Mouse (Mus musculus) kidney, embryonic 15.5 days (tissue): ENCODE measurements around the gene Epop. TPM values are rescaled to one million over a fixed set of nuclear protein-coding genes. Genes with fewer than 3 reads are reported as not detected.
"Not testable (repeated sequence)": the region's sequence is repeated elsewhere in the genome, so short reads cannot be mapped to it uniquely, and the experiment has no call there.

Experiments
- ATAC-seq: fragments of 200-750 bp; cut with Nextera tagmentation; replicated peaks from 2 replicates; pipeline ENCODE4 v1.8.0; 2017; ENCODE audit warnings: moderate TSS enrichment; ENCODE audit not compliant: low FRiP score
- H3K27ac ChIP-seq: fragments of 300-500 bp; sonication (generic); 2 replicates; pipeline ENCODE4 v1.5.1; 2015; ENCODE audit warnings: mild to moderate bottlenecking, inconsistent platforms
- H3K27me3 ChIP-seq: fragments of 300-500 bp; sonication (generic); 2 replicates; pipeline ENCODE4 v1.6.1; 2015; ENCODE audit warnings: inconsistent platforms
- H3K36me3 ChIP-seq: fragments of 300-500 bp; sonication (generic); 2 replicates; pipeline ENCODE4 v1.6.1; 2015; ENCODE audit warnings: inconsistent platforms
- H3K4me1 ChIP-seq: fragments of 300-500 bp; sonication (generic); 2 replicates; pipeline ENCODE4 v1.6.1; 2015; ENCODE audit warnings: inconsistent platforms
- H3K4me2 ChIP-seq: fragments of 300-500 bp; sonication (generic); 2 replicates; pipeline ENCODE4 v1.6.1; 2015; ENCODE audit warnings: moderate library complexity, mild to moderate bottlenecking, inconsistent platforms
- H3K4me3 ChIP-seq: fragments of 300-500 bp; sonication (generic); replicated peaks from 2 replicates; pipeline ENCODE4 v1.5.1; 2015; ENCODE audit warnings: mild to moderate bottlenecking, inconsistent platforms
- H3K9ac ChIP-seq: fragments of 300-500 bp; sonication (generic); 2 replicates; pipeline ENCODE4 v1.6.1; 2015; ENCODE audit warnings: mild to moderate bottlenecking, inconsistent platforms
- H3K9me3 ChIP-seq: fragments of 300-500 bp; sonication (generic); replicated peaks from 2 replicates; pipeline ENCODE4 v1.6.1; 2016; ENCODE audit warnings: inconsistent platforms
- WGBS: fragments of 180-500 bp; shearing (Covaris S2); methylation state at CpG from one replicate; pipeline ENCODE4 v1.1.7; 2015; ENCODE audit warnings: mixed read lengths; 5-methylcytosine and 5-hydroxymethylcytosine counted together
- polyA plus RNA-seq: library from polyadenylated mRNA; unstranded; fragments of >200 nt; fragmentation: Nextera tagmentation; extraction: Ambion mirVana; gene quantifications from 2 replicates; pipeline ENCODE4 v1.2.1, GENCODE M21; 2015

Gene Epop
- polyA plus RNA-seq, 1 experiment from 2014 or later: 5.1 TPM

GRCm38 (mm10) chr11:97659267-97659989 lies 29.9 kb upstream of the Epop start:
- H3K27me3 ChIP-seq: peaks cover 4% of the 10 kb centered on the region; the same call in 1 of the 2 replicates
- peak overlapping the region; percentile 84 for H3K4me2 ChIP-seq
- H3K27ac ChIP-seq: peak overlapping the region; percentile 95
- H3K36me3 ChIP-seq: no peaks in the 10 kb centered on the region
- WGBS: 7% methylated on average over 13 of the region's 13 CpGs
- no peaks in the 10 kb centered on the region for H3K9me3 ChIP-seq
- peak overlapping the region; percentile 86 for H3K9ac ChIP-seq
- peaks cover 50% of the 10 kb centered on the region for H3K4me1 ChIP-seq
- no peak for ATAC-seq
- peak overlapping the region; percentile 85 for H3K4me3 ChIP-seq

DNA sequence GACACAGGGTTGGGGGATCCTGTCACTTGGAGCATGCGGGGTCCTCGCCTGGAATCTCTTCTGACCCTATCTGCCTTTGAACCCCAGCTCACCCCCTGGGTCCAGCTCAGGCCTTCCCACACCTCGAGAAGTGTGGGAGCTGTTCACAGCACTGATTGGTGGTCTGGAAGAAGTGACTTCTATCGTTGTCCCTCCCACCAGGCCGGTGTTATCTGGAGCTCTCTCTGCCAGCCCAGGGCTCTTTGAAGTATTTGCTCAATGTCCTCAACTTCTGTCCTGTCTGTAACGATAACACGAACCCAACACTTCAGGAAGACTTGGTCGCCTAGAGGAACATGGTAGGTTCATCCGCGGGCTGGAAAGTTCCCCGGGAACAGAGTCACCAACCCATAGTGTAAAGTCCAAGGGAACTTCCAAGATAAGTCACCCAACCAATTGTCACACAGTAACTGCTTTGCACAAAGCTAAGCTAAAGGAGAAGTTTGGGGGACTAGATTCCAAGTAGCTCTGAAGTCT lies 29.3 kb upstream of the Epop start:
- peak overlapping the region; percentile 84 for H3K4me2 ChIP-seq
- peaks cover 46% of the 10 kb centered on the region for H3K4me1 ChIP-seq
- H3K36me3 ChIP-seq: no peaks in the 10 kb centered on the region
- H3K4me3 ChIP-seq: peak overlapping the region; percentile 85
- H3K9me3 ChIP-seq: no peaks in the 10 kb centered on the region
- WGBS: 57% methylated on average over 11 of the region's 11 CpGs
- peaks cover 4% of the 10 kb centered on the region; the same call in 1 of the 2 replicates for H3K27me3 ChIP-seq
- H3K27ac ChIP-seq: no peak overlapping the region
- no peak overlapping the region for H3K9ac ChIP-seq
- ATAC-seq: no peak

GRCm38 (mm10) chr11:97657967-97658366 lies 28.5 kb upstream of the Epop start:
- H3K4me3 ChIP-seq: not testable (repeated sequence)
- WGBS: 89% methylated on average over 6 of the region's 6 CpGs

GRCm38 (mm10) chr11:97657184-97657945 lies 27.9 kb upstream of the Epop start:
- H3K4me2 ChIP-seq: no peak overlapping the region
- WGBS: 31% methylated on average over 5 of the region's 6 CpGs
- no peak overlapping the region for H3K9ac ChIP-seq
- peaks cover 41% of the 10 kb centered on the region for H3K4me1 ChIP-seq
- no peaks in the 10 kb centered on the region for H3K36me3 ChIP-seq
- H3K4me3 ChIP-seq: no peak overlapping the region
- ATAC-seq: no peak
- H3K9me3 ChIP-seq: no peaks in the 10 kb centered on the region
- H3K27me3 ChIP-seq: peaks cover 4% of the 10 kb centered on the region; the same call in 1 of the 2 replicates
- H3K27ac ChIP-seq: no peak overlapping the region; the same call in 1 of the 2 replicates

More at GRCm38 (mm10) chr11:97657967-97658366, 28.5 kb upstream of the Epop start:
- not testable (repeated sequence) for H3K36me3 ChIP-seq, H3K27me3 ChIP-seq, H3K9me3 ChIP-seq, ATAC-seq, H3K9ac ChIP-seq, H3K27ac ChIP-seq, H3K4me2 ChIP-seq
- H3K4me1 ChIP-seq: peaks cover 46% of the 10 kb centered on the region

DNA sequence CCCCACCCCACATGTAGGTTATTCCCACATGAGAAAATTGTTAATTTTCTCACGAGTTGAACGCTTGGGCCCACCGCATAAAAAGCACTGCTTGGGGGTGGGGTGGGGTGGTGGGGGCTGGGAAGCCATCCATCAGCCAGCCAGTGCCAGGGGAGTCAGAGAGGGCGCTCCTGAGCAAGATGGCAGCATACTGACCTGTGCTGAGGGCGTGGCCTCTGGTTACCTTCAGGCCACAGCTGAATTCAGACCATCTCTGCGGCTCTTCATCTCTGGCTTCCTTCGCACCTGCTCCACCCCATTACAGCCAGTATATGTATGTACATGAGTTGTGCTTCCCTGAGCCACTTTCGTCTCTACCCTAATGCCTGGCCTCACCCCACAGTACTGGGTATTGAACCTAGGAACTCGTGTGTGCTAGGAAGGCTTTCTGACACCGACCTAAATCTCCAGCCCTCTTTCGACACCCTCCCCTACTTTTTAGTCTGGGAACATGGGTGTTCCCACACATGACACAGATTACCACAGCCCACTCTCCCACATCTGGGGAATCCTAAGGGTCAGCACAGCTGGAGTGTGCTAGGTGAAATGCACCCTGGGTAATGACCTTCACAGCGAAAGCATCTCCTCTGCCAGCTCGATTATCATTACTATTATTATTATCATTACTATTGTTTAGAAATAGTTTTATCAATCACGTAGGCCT lies 26.9 kb upstream of the Epop start:
- H3K4me1 ChIP-seq: peaks cover 31% of the 10 kb centered on the region
- ATAC-seq: no peak
- WGBS: 75% methylated on average over 14 of the region's 14 CpGs
- no peaks in the 10 kb centered on the region for H3K36me3 ChIP-seq
- no peak overlapping the region for H3K4me3 ChIP-seq
- H3K9me3 ChIP-seq: no peaks in the 10 kb centered on the region
- no peaks in the 10 kb centered on the region for H3K27me3 ChIP-seq
- H3K27ac ChIP-seq: no peak overlapping the region
- H3K4me2 ChIP-seq: no peak overlapping the region
- H3K9ac ChIP-seq: no peak overlapping the region

DNA sequence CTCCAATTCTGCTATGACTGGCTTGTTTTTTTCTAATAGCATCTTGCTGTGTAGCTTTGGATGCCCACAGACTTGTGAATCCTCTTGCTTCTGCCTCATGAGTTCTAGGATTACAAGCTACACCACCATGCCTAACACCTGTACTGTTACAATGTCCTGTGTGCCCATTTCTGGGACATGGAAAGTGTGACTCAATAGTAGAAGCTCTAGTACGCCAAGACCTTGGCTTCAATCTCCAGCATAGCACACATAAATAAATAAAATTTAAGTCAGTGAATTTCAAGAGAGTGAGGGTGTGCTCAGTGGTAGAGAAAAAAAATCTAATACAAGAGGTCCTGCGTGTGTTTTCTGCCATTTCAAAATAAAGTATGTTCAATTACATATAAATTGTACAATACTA lies 24.7 kb upstream of the Epop start:
- H3K4me2 ChIP-seq: no peak overlapping the region
- H3K4me3 ChIP-seq: no peak overlapping the region
- 88% methylated on average over 2 of the region's 2 CpGs for WGBS
- no peak overlapping the region for H3K27ac ChIP-seq
- no peaks in the 10 kb centered on the region for H3K36me3 ChIP-seq
- H3K27me3 ChIP-seq: no peaks in the 10 kb centered on the region
- peaks cover 15% of the 10 kb centered on the region for H3K4me1 ChIP-seq
- no peak overlapping the region for H3K9ac ChIP-seq
- ATAC-seq: no peak
- no peaks in the 10 kb centered on the region for H3K9me3 ChIP-seq

DNA sequence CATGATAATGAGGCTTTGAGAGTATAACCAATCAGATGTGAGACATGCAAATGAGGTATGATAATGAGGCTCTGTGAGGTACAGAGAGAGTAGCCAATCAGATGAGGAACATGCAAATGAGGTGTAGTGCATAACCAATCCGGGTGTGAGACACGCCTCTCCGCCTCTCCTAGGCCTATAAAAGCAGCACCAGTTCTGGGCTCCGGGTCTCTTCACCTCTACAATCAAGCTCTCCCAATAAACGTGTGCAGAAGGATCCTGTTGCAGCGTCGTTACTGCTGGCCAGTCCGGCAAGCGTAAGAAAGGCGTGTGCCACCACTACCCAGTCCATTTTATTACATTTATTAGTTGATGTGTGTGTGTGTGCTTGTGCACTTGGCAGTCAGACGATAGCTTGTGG lies 23.9 kb upstream of the Epop start:
- H3K9ac ChIP-seq, H3K4me1 ChIP-seq, H3K4me3 ChIP-seq, ATAC-seq, H3K36me3 ChIP-seq, H3K4me2 ChIP-seq, H3K27ac ChIP-seq, H3K9me3 ChIP-seq, H3K27me3 ChIP-seq: not testable (repeated sequence)
- WGBS: 91% methylated on average over 11 of the region's 11 CpGs

DNA sequence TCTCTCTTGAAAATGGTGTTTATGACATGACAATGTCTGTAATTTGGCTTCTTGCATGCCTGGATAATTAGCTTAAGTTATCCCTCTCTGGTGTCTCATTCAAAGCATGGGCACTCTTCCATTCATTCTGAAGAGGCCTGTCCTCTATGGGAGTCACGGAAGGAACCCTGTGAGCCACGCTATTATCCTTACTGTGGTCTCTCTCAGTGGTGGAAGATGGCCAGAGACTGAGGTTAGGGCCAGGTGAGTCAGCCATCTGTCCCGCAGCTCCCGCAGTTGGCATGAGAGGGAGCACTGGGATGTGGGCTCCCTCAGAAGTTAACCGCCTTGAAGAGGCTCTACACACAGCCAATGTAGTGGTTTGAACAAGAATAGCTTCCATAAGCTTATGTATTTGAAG lies 20.8 kb upstream of the Epop start:
- no peak overlapping the region for H3K27ac ChIP-seq
- no peaks in the 10 kb centered on the region for H3K9me3 ChIP-seq
- no peak overlapping the region for H3K9ac ChIP-seq
- no peaks in the 10 kb centered on the region for H3K27me3 ChIP-seq
- no peak overlapping the region for H3K4me2 ChIP-seq
- H3K4me3 ChIP-seq: no peak overlapping the region
- WGBS: 57% methylated on average over 5 of the region's 5 CpGs
- H3K4me1 ChIP-seq: 0 out of 2 replicates have a peak, but pooled peaks cover 3% of the 10 kb centered on the region
- ATAC-seq: no peak
- H3K36me3 ChIP-seq: no peaks in the 10 kb centered on the region

GRCm38 (mm10) chr11:97648541-97648940 lies 19.0 kb upstream of the Epop start:
- H3K27ac ChIP-seq, H3K4me2 ChIP-seq, H3K27me3 ChIP-seq, ATAC-seq, H3K4me3 ChIP-seq, H3K9ac ChIP-seq, H3K4me1 ChIP-seq, H3K36me3 ChIP-seq, H3K9me3 ChIP-seq: not testable (repeated sequence)
- 89% methylated on average over 4 of the region's 4 CpGs for WGBS

GRCm38 (mm10) chr11:97644834-97645233 lies 15.3 kb upstream of the Epop start:
- H3K9me3 ChIP-seq: no peaks in the 10 kb centered on the region
- no peaks in the 10 kb centered on the region for H3K36me3 ChIP-seq
- H3K4me2 ChIP-seq: no peak overlapping the region
- no peak overlapping the region for H3K4me3 ChIP-seq
- H3K9ac ChIP-seq: no peak overlapping the region
- WGBS: 5% methylated on average over 6 of the region's 6 CpGs
- H3K4me1 ChIP-seq: no peaks in the 10 kb centered on the region
- H3K27me3 ChIP-seq: no peaks in the 10 kb centered on the region
- no peak for ATAC-seq
- no peak overlapping the region for H3K27ac ChIP-seq

- no peak overlapping the region for H3K27ac ChIP-seq
- no peaks in the 10 kb centered on the region for H3K9me3 ChIP-seq
- no peak overlapping the region for H3K4me2 ChIP-seq
- H3K4me1 ChIP-seq: no peaks in the 10 kb centered on the region
- ATAC-seq: no peak
- H3K36me3 ChIP-seq: no peaks in the 10 kb centered on the region
- no peak overlapping the region for H3K4me3 ChIP-seq
- no peak overlapping the region for H3K9ac ChIP-seq
- H3K27me3 ChIP-seq: no peaks in the 10 kb centered on the region
- 86% methylated on average over 8 of the region's 8 CpGs for whole genome bisulfite sequencing
Observed at GRCm38 (mm10) chr11:97643380-97644055, 14.0 kb upstream of the Epop start.
